Mouse (Mus musculus) layer of hippocampus, adult 9-10 months (tissue): Measurements from ENCODE around the gene Prune2.

Source experiments
- DNase-seq: peaks from one replicate; pipeline ENCODE4 v3.0.0; 2022; ENCODE audit warnings: low spot score

The Prune2 gene

GRCm38 (mm10) chr19:16997915-16998314 is 42.0 kb downstream of the Prune2 start:
- DNase-seq = no peak

GRCm38 (mm10) chr19:17006220-17006907 is 50.4 kb downstream of the Prune2 start:
- DNase-seq = no peak

DNA sequence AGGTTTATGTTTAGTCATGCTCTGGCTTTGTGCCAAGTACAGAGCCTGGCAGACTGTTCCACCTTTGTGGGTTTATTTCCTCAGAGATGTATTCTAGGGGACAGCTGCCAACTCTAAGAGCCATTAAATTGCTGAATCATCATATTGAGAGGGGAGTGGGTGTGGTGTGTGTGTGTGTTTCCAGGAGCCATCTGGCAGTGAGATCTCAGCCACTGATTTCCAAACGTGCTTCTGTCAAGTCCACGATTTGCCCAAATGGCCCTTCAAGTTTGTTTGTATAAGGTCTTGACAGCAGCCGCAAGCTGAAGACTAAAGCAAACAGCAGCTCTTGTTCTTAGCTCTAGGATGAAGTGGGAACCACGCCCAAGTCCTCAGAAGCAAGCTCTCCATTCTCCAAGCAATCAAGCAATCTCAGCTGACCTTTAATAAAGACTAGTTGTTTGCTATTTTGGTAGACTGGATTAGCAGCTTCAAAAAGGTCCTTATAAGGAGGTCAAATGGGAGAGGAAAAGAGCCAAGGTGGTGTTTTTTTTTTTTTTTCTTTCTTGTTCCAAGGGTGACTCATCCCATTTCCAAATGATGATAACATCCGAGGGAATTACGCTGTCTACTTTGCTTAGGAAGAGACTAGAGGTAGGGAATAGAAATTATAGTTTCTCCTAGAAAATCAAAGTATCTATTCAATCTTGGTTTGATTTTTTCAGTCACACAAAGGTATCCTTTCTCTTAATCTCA is 55.5 kb downstream of the Prune2 start:
- peak; percentile 16 for DNase-seq

DNA sequence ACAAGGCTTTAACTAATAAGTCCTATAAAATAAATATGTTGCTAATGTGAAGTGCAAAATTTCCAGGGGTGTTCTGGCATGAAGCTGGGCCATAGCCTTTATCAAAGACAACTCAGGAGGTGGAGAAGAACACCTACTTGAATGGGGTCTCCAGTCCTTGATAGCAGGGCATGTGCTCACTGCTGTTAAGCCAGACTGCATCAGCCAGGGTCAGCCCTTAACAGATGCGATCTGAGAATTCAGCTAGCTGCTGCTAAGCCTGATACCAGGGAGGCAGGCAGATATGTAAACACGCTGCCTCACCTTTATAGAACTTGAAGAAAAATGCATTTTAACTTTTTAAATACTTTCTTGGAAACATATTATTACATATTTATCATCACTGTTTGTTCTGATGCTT is 57.2 kb downstream of the Prune2 start:
- DNase-seq = no peak

GRCm38 (mm10) chr19:17014337-17015124 is 58.6 kb downstream of the Prune2 start:
- DNase-seq = no peak

GRCm38 (mm10) chr19:17024748-17025147 is 68.8 kb downstream of the Prune2 start:
- no peak for DNase-seq

DNA sequence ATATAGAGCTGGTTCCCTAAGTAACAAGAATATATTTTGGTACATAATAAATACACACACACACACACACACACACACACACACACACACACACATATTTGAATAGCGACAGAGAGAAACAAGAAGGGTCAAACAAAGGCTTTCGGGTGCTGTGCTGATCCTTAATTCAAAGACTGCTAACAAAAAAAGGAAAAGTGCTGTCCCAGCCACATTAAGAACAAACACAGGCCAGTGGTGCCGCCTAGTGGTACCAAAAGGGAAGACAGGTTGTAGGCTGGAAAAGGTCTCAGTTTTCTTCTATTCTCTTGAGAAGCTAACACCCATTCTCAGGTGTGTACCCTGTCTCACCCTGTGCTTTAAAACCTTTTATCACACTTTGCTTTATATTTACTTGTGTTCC is 74.4 kb downstream of the Prune2 start:
- no peak for DNase-seq

GRCm38 (mm10) chr19:17032314-17032713 is 76.4 kb downstream of the Prune2 start:
- no peak for DNase-seq

DNA sequence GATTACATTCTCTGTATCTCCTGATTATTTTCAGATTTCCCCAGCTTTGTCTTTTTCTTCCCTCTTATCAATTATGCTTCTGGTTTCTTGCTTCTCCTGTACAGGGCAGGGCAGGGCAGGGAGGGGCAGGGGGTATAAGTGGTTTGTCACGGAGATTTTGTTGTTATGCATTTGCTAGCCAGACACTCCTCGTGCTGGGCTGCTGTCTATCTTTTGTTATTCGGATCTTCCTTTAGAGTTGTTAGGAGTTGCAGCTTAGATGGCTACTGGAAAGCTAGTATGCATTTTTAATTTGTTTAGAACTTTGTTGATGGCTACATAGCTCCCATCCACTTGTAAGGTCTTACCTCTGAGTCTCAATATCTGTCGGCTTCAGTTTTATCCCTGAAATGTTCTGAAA is 91.0 kb downstream of the Prune2 start:
- DNase-seq = no peak

DNA sequence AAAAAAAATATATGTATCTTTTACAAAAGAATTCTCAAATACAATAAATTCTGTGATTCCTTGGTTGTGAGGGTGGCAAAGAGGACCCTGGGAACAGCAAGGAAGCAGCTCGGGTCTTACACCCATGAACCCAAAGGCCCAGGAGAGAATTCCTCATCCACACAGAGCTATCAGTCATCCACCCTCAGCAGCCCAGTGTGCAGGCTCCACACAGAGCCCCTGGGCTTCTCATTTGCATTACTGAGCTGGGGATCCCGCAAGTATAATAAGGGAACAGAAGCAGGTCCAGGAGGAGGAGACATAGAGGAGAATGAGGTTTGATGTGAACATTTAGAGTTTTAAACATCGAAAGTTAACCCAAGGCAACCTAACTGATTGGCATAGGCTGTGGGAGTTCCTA is 100.0 kb downstream of the Prune2 start:
- DNase-seq = no peak

- no peak for DNase-seq
These were observed 104.2 kb downstream of the Prune2 start for GRCm38 (mm10) chr19:17060106-17060505.

DNA sequence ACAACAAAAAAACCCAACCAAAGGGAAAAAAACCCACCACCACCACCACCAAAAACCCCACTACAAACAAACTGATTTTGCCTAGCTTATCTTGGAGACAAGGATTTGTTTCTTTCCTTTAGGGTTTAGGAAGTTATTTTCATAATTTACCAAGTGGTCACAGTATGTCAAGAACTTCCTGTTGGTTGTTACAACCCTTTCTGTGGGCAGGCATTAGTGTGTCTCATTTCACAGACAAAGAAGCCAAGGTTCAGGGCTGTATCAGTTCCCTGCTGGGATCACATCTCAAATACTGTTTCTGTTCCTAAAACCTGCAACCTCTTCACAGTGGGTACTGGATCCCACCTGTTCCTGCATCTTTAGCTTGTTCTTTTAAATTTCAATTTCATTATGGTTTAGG is 108.5 kb downstream of the Prune2 start:
- DNase-seq = no peak

DNA sequence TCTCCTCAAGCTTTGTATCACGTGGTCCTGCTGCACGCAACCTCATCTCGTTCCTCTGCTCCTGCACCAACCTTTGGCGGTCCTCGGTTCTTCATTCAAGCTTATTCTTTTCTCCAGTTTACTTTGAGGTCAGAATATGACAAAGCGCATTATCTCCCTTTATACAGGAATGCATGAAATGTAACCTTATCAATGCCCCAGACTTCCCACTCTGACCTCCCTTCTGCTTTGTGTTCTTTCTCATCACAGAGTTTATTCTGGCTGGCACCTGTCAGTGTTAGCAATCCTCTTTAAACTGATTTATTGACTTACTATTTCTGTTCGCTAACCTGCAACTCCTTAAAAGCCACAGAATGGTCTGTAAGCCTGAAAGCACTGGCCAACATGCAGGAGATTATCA is 113.1 kb downstream of the Prune2 start:
- no peak for DNase-seq

GRCm38 (mm10) chr19:17071205-17071604 is 115.3 kb downstream of the Prune2 start:
- no peak for DNase-seq

DNA sequence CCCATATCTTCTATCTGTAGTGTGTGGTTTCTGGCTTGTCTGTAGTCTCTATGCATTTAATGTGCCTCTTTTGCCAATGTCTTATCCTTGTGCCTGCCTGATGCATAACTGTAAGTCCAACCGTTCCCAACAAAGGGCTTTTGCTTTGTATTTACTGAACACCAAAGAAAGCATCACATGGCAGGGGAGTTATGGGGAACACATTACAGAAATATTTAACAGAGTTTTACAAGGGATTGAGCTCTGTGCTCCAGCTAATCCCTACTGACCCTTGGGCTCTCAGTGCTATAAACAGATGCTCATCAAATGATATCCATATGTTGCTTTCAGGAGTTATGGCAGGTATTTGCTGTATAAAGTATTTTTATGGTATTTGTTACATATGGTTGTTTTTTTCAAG is 116.3 kb downstream of the Prune2 start:
- no peak for DNase-seq

GRCm38 (mm10) chr19:17078643-17079316 is 122.9 kb downstream of the Prune2 start:
- no peak for DNase-seq

DNA sequence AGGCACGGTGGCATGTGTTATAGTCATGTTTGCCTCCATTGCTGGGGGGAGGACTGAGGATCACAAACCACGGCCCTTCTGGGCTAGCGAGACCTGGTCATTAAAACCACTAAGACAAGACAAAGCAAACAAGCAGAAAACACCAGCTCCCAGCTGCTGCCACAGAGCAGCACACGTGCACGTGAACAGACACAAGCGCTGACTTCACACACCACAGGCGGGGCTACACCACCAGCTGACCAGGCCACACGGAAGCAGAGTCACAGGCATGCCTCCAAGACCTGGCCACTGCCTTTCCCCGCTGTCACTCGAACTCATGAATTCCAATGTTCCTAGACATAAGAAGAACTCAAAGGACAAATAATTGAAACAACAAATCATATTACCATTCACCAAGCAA is 125.5 kb downstream of the Prune2 start:
- no peak for DNase-seq

DNA sequence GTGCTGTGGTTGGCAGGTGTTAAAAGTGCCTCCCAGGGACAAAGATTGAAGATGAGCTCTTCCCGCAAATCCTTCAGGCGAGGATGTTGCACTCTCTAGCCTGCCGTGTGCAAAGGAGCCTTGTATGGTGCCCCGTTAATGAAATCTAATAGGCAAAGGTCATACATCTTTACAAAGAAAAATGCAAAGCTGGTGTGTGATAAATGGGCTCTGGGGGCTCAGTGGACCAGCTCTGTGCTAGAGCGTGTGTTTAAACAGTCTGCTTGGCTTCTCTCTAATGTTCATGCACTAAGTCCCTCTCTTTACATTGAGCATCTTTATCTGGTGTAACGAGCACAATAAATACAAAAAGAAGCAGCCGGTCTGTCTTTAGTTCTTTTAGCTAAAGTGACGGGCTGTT is 138.1 kb downstream of the Prune2 start:
- no peak for DNase-seq

- no peak for DNase-seq
These were observed 140.4 kb downstream of the Prune2 start for GRCm38 (mm10) chr19:17096338-17096737.

GRCm38 (mm10) chr19:17097210-17097609 is 141.3 kb downstream of the Prune2 start:
- no peak for DNase-seq

- DNase-seq = no peak
These were observed 152.9 kb downstream of the Prune2 start for GRCm38 (mm10) chr19:17108782-17109181.

DNA sequence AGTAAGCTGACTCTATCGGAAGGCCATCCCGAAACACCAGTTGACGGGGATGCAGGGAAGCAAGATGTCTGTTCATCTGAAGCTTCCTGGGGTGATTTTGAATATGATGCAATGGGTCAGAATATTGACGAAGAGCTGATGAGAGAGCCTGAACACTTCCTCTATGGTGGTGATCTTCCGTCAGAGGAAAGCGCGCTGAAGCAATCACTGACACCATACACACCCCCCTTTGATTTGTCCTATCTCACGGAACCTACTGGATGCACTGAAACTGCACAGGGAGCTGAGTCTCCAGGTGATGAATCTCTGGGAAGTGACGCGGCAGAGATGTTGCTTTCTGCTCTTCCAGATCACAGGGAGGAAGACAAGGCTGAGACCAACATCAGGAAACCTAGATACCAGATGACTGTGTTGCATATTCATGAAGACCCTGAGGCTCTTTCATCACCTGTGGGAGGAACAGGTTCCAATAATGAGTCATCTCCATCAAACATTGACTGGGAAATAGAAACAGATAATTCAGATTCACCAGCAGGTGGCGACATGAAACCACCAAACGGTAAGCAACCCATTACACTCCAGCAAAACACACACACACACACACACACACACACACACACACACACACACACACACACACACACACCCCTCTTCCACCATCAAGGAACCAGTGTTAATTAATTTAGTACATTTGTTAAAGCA is 168.3 kb downstream of the Prune2 start:
- DNase-seq = no peak
